Mouse (Mus musculus): Measurements from ENCODE around the gene Gm5475.
"Not testable (repeated sequence)": the region's sequence is repeated elsewhere in the genome, so short reads cannot be mapped to it uniquely, and the experiment has no call there.

- not testable (repeated sequence) for TF ChIP-seq EP300, CTCF (IDR thresholded peaks at IDR 0.05; ENCODE audit: low read depth)
These were observed 44.0 kb upstream of the Gm5475 start for GRCm38 (mm10) chr15:100377847-100378505.
